Mouse (Mus musculus): ENCODE measurements around the gene Itga10. TPM values are rescaled to one million over a fixed set of nuclear protein-coding genes. Genes with fewer than 3 reads are reported as not detected.
A peak's percentile ranks its signal among the peaks of the same experiment; 100 is the strongest.

Gene Itga10
- total and polyA plus RNA-seq, 3 experiments: 0.36 to 1.2 (median 1.0) TPM

DNA sequence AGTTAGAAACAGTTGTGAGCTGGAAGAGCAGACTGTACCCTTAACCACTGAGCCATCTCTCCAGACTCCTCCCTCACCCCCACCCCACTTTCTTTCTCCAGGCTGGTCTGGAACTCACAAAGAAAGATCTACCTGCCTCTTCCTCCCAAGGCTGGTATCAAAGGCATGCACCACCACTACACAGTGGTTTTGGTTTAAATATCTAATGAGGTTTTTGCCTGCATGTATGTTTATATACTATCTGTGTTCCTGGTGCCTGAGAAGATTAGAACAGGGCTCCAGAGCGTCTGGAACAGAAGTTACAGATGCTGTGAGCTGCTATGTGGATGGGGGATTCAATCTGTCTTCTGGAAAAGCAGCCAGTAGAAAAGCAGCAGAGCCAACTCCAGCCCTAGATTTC lies 11.4 kb upstream of the Itga10 start:
- H3K27me3 ChIP-seq (replicated peaks): no peaks in the 10 kb centered on the region
- H3K9me3 ChIP-seq (replicated peaks; ENCODE audit: low read length): no peaks in the 10 kb centered on the region
- in situ Hi-C loops (cut with MboI; ENCODE audit: low pct_ligation_motif_present, low pct_unique_long_range_greater_than_20kb, low sequenced_read_pairs) (loop anchor here (5.0 kb wide), 1 partner anchor 42 kb away; the partner anchor contains the start of gene Polr3gl), dilution Hi-C loops (cut with MboI; ENCODE audit: extremely low pct_ligation_motif_present, extremely low pct_unique_long_range_greater_than_20kb, low sequenced_read_pairs) (no loop called here)
- TF ChIP-seq HCFC1 (IDR thresholded peaks at IDR 0.05; ENCODE audit: low read depth, low read length) (no peak), MAZ (IDR thresholded peaks at IDR 0.05; ENCODE audit: low read depth, low read length) (no peak), EP300 (IDR thresholded peaks at IDR 0.05; ENCODE audit: low read length) (no peak), IRF4 (IDR thresholded peaks at IDR 0.05; ENCODE audit: low read depth, low read length) (no peak), ZMIZ1 (IDR thresholded peaks at IDR 0.05; ENCODE audit: low read depth, low read length) (no peak), MAX (IDR thresholded peaks at IDR 0.05; ENCODE audit: low read length) (no peak), POLR2A (IDR thresholded peaks at IDR 0.05; ENCODE audit: low read depth, low read length) (no peak)
- H3K4me1 ChIP-seq (ENCODE audit: control insufficient read depth in 1 of 2, insufficient read depth in 2 of 2): peaks cover 6 to 33% of the 10 kb centered on the region in 2 experiments
- no peak overlapping the region for H3K9ac ChIP-seq (ENCODE audit: insufficient read depth, low read depth)
- DNase-seq (ENCODE audit: extremely low read depth): no peak
- H3K79me2 ChIP-seq (replicated peaks; ENCODE audit: control insufficient read depth, extremely low read depth, insufficient read depth, poor library complexity, severe bottlenecking): peaks cover 22% of the 10 kb centered on the region
- H3K36me3 ChIP-seq (replicated peaks in 1 of 2; ENCODE audit: control insufficient read depth in 1 of 2, insufficient read depth in 1 of 2, low read length in 1 of 2): peaks cover 25 to 52% of the 10 kb centered on the region in 2 experiments
- no peak overlapping the region for H3K27ac ChIP-seq (ENCODE audit: insufficient read depth, low read depth)
- H3K4me3 ChIP-seq (replicated peaks in 1 of 3; ENCODE audit: low read depth in 2 of 3, low read length in 2 of 3, poor library complexity in 1 of 3): no peak overlapping the region
- no peak overlapping the region for H3K4me2 ChIP-seq (ENCODE audit: insufficient read depth, low read depth, poor library complexity, severe bottlenecking)

DNA sequence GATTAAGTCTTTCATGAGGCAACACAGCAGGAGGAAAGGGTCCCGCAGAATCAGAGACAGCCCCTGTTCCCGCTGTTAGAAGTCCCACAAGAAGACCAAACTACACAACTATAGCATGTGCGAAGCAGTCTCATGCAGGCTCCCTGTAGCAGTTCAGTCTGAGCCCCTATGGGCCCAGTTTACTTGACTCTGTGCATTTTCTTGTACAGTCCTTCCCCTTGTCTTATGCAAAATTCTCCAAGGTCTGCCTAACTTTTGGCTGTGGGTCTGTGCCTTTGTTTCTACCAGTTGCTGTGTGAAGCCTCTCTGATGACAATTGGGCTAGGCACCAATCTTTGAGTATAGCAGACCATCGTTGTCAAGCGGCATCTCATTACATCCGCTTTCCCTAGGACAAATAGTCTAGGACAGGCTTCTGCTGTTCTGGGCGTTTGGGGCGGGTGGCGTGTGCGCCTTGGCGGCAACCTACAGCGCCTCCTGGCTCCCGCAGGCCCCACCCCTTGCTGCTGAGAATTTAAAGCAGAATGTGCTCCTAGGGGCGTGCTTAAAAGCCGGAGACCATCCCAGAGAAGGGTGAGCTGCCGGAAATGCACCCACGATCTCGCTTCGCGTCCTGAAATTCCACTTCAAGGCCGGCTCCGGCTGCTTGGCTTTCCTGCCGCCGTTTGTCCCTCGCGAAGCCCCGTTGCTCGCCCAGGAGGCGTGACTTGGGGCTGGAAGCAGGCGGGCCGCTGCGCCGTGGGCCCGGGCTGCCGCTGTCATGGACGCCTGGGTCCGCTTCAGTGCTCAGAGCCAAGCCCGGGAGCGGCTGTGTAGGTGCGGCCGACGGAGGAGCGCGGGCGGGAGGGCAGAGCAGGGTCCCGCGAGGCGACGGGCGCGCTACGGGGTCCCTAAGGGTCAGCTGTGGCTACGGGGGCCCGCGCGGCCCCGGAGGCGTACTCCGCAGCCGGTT lies 10.2 kb upstream of the Itga10 start, which contains the start of the genes Pex11b and Gm42957:
Gene Pex11b, plus strand, starts transcription at position 449 of the 952 bp plus-strand sequence.
Gene Gm42957, plus strand, starts transcription at position 547 of the 952 bp plus-strand sequence.
- Histone ChIP-seq H3K4me3 (replicated peaks in 1 of 3; ENCODE audit: low read depth in 2 of 3, low read length in 2 of 3, poor library complexity in 1 of 3) (peak within 1 kb of the TSS; percentile 67 to 91 (median 70)), H3K9me3 (replicated peaks; ENCODE audit: low read length) (no peaks in the 10 kb centered on the region), H3K27ac (ENCODE audit: insufficient read depth, low read depth) (peak within 1 kb of the TSS; percentile 38), H3K9ac (ENCODE audit: insufficient read depth, low read depth) (peak within 1 kb of the TSS; percentile 89), H3K4me2 (ENCODE audit: insufficient read depth, low read depth, poor library complexity, severe bottlenecking) (peak within 1 kb of the TSS; percentile 88), H3K27me3 (replicated peaks) (no peaks in the 10 kb centered on the region), H3K36me3 (replicated peaks in 1 of 2; ENCODE audit: control insufficient read depth in 1 of 2, insufficient read depth in 1 of 2, low read length in 1 of 2) (peaks cover 30 to 64% of the 10 kb centered on the region in 2 experiments), H3K4me1 (ENCODE audit: control insufficient read depth in 1 of 2, insufficient read depth in 2 of 2) (peaks cover 6 to 33% of the 10 kb centered on the region in 2 experiments), H3K79me2 (replicated peaks; ENCODE audit: control insufficient read depth, extremely low read depth, insufficient read depth, poor library complexity, severe bottlenecking) (peaks cover 17% of the 10 kb centered on the region)
- in situ Hi-C loops (cut with MboI; ENCODE audit: low pct_ligation_motif_present, low pct_unique_long_range_greater_than_20kb, low sequenced_read_pairs): loop anchor here (5.0 kb wide), 1 partner anchor 43 kb away; the partner anchor contains the start of gene Polr3gl
- dilution Hi-C loops (cut with MboI; ENCODE audit: extremely low pct_ligation_motif_present, extremely low pct_unique_long_range_greater_than_20kb, low sequenced_read_pairs): no loop called here
- DNase-seq (ENCODE audit: extremely low read depth): peak; percentile 82
- TF ChIP-seq ZKSCAN1 (IDR thresholded peaks at IDR 0.05; ENCODE audit: borderline replicate concordance, low read depth, low read length) (no peak), EP300 (IDR thresholded peaks at IDR 0.05; ENCODE audit: low read length) (no peak), ELF1 (IDR thresholded peaks at IDR 0.05; ENCODE audit: low read depth, low read length) (peak; percentile 51; the same call in 1 of the 2 replicates), BHLHE40 (IDR thresholded peaks at IDR 0.05; ENCODE audit: low read depth, low read length) (0 out of 2 replicates have a peak, but pooled peaks have one; percentile 18), MAFK (IDR thresholded peaks at IDR 0.05; ENCODE audit: insufficient replicate concordance, low read length) (no peak), PAX5 (IDR thresholded peaks at IDR 0.05; ENCODE audit: low read length) (no peak), ETS1 (conservative IDR thresholded peaks at IDR 0.05; ENCODE audit: low read depth, low read length) (no peak), ZMIZ1 (IDR thresholded peaks at IDR 0.05; ENCODE audit: low read depth, low read length) (peak; percentile 28; the same call in 1 of the 2 replicates), RCOR1 (conservative IDR thresholded peaks at IDR 0.05; ENCODE audit: low read depth, low read length) (no peak), ZC3H11A (IDR thresholded peaks at IDR 0.05; ENCODE audit: low read depth, low read length) (no peak), NELFE (IDR thresholded peaks at IDR 0.05; ENCODE audit: low read depth, low read length) (peak; percentile 75), MEF2A (IDR thresholded peaks at IDR 0.05; ENCODE audit: borderline replicate concordance, low read depth, low read length) (peak; percentile 44; the same call in 1 of the 2 replicates), TBP (conservative IDR thresholded peaks at IDR 0.05; ENCODE audit: low read depth, low read length) (peak; percentile 75), SMC3 (IDR thresholded peaks at IDR 0.05; ENCODE audit: low read depth, low read length) (no peak), MAZ (IDR thresholded peaks at IDR 0.05; ENCODE audit: low read depth, low read length) (no peak), UBTF (IDR thresholded peaks at IDR 0.05; ENCODE audit: low read depth, low read length) (peak; percentile 77; the same call in 1 of the 2 replicates), MAX (IDR thresholded peaks at IDR 0.05; ENCODE audit: low read length) (peak; percentile 37; the same call in 1 of the 2 replicates), MXI1 (IDR thresholded peaks at IDR 0.05; ENCODE audit: low read depth, low read length) (no peak; the same call in 1 of the 2 replicates), JUND (conservative IDR thresholded peaks at IDR 0.05; ENCODE audit: low read depth, low read length) (no peak), CHD1 (IDR thresholded peaks at IDR 0.05; ENCODE audit: low read depth, low read length) (no peak), MYC (IDR thresholded peaks at IDR 0.05; ENCODE audit: low read depth, low read length) (peak; percentile 64), USF2 (conservative IDR thresholded peaks at IDR 0.05; ENCODE audit: low read depth, low read length) (no peak), NRF1 (IDR thresholded peaks at IDR 0.05; ENCODE audit: low read depth, low read length) (peak; percentile 38; the same call in 1 of the 2 replicates), KAT2A (IDR thresholded peaks at IDR 0.05; ENCODE audit: insufficient replicate concordance, low read length) (no peak), GABPA (IDR thresholded peaks at IDR 0.05; ENCODE audit: insufficient replicate concordance, low read depth, low read length) (no peak), CHD2 (IDR thresholded peaks at IDR 0.05; ENCODE audit: low read length) (no peak)

Measured in CH12.LX (cell line).